ENCODE assay signal across 8 mouse cellular contexts in the genomic region with DNA sequence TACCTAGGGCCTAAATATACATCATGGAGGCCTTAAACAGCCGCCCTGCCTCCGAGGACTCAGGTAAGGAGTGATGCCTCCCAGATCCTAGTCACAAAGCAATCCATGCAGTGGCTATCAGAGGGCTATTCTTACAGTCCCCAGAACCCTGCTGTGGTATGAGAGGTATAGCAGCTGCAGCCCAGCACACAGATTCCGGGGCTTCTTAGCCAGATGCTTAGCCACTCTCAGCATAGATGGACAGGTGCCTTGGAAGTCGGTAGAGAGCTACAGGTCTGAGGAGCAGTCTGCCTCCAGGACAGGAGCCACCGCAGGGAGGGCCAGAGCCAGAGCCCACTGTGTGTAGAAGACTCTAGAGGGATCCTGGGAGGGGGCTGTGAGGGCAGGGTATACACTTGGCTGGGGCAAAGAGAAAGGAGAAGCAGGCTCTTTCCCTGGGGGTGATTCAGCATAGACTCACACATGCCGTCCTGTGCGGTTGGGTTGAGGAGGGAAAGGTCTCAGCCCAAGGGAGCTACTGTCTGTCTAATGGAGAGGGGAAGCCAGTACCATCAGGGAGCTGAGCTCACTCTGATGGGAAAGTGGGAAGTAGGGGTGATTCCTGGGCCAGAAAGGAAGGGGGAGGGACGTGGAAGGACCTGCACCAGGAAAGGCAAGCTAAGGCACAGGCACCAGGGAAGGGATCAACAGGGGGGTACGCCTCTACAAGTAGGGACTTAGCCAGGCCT. TPM values are rescaled to one million over a fixed set of nuclear protein-coding genes. Genes with fewer than 3 reads are reported as not detected.
DNase-seq lines count a peak whose midpoint lies in the region; ATAC-seq and TF ChIP-seq lines count a peak whose summit lies in the region.
"Had no signal": no experiment of that assay in that cellular context is flagged by ENCODE, and none has a peak within 500 bp of the region (broad histone marks: within the 10 kb centered on the region; RNA-seq: fewer than 3 reads in every experiment).

No protein-coding gene starts in this region.

- TF ChIP-seq POLR2A in bone marrow macrophage, adult 2 months (IDR thresholded peaks at IDR 0.05; ENCODE audit: borderline replicate concordance, low read depth, low read length), result no peak

- H3K4me1 ChIP-seq in kidney, postnatal 0 days (replicated peaks; ENCODE audit: insufficient read depth, low read length), result peaks cover 60% of the 10 kb centered on the region
- H3K4me1 ChIP-seq in bone marrow macrophage, adult 2 months (ENCODE audit: control insufficient read depth, insufficient read depth, low read length), result peaks cover 92% of the 10 kb centered on the region
- H3K4me1 ChIP-seq in heart, postnatal 0 days (ENCODE audit: control insufficient read depth, insufficient read depth), result peaks cover 74% of the 10 kb centered on the region
- H3K4me1 ChIP-seq in midbrain, embryonic 14.5 days (ENCODE audit: control insufficient read depth, insufficient read depth, low read length), result peaks cover 66% of the 10 kb centered on the region

- H3K4me3 ChIP-seq in kidney, postnatal 0 days (replicated peaks; ENCODE audit: low read depth, low read length), result no peak overlapping the region
- H3K4me3 ChIP-seq in bone marrow macrophage, adult 2 months (ENCODE audit: insufficient read depth, low read length), result no peak overlapping the region
- no peak overlapping the region for H3K4me3 ChIP-seq in heart, postnatal 0 days (ENCODE audit: low read depth, low read length)
- no peak overlapping the region for H3K4me3 ChIP-seq in midbrain, embryonic 14.5 days (replicated peaks; ENCODE audit: low read depth, low read length)
- H3K4me3 ChIP-seq: embryonic facial prominence, embryonic 15.5 days had no signal

- H3K9me3 ChIP-seq in kidney, postnatal 0 days (replicated peaks; ENCODE audit: low read length), result no peaks in the 10 kb centered on the region
- H3K9me3 ChIP-seq in heart, postnatal 0 days (replicated peaks; ENCODE audit: control insufficient read depth, low read length), result no peaks in the 10 kb centered on the region
- H3K9me3 ChIP-seq in midbrain, embryonic 14.5 days (ENCODE audit: control insufficient read depth, low read length), result no peaks in the 10 kb centered on the region
- H3K9me3 ChIP-seq: embryonic facial prominence, embryonic 15.5 days had no signal

- 0 out of 2 replicates have a peak overlapping the region, but pooled peaks have one; percentile 1 for H3K9ac ChIP-seq in kidney, postnatal 0 days (ENCODE audit: low read depth, low read length)
- peak overlapping the region; percentile 27 for H3K9ac ChIP-seq in heart, postnatal 0 days (replicated peaks; ENCODE audit: low read depth, low read length)
- no peak overlapping the region; the same call in 1 of the 2 replicates for H3K9ac ChIP-seq in midbrain, embryonic 14.5 days (replicated peaks; ENCODE audit: low read length)
- H3K9ac ChIP-seq: embryonic facial prominence, embryonic 15.5 days had no signal

- 63% methylated on average over 9 of the region's 9 CpGs for WGBS in kidney, postnatal 0 days
- 54% methylated on average over 9 of the region's 9 CpGs for WGBS in heart, postnatal 0 days
- whole genome bisulfite sequencing in midbrain, embryonic 14.5 days, result 77% methylated on average over 9 of the region's 9 CpGs

- no peaks in the 10 kb centered on the region for H3K27me3 ChIP-seq in kidney, postnatal 0 days (ENCODE audit: insufficient read depth, low read length)
- no peaks in the 10 kb centered on the region for H3K27me3 ChIP-seq in heart, postnatal 0 days (ENCODE audit: control insufficient read depth, insufficient read depth, low read length)
- H3K27me3 ChIP-seq in midbrain, embryonic 14.5 days (ENCODE audit: control insufficient read depth, insufficient read depth, low read length), result no peaks in the 10 kb centered on the region
- H3K27me3 ChIP-seq: embryonic facial prominence, embryonic 15.5 days had no signal

- no peak for ATAC-seq in kidney, postnatal 0 days (replicated peaks; ENCODE audit: low FRiP score, low read depth)
- ATAC-seq in heart, postnatal 0 days (ENCODE audit: insufficient read depth, low read depth), result no peak
- no peak for ATAC-seq in midbrain, embryonic 14.5 days (ENCODE audit: low FRiP score, low TSS enrichment)

- TF ChIP-seq EP300 in heart, postnatal 0 days (IDR thresholded peaks at IDR 0.05; ENCODE audit: low read depth), result no peak

- no peak for TF ChIP-seq CTCF in kidney, postnatal 0 days (IDR thresholded peaks at IDR 0.05; ENCODE audit: low read depth)
- TF ChIP-seq CTCF in bone marrow macrophage, adult 2 months (IDR thresholded peaks at IDR 0.05; ENCODE audit: low read depth, low read length), result no peak
- TF ChIP-seq CTCF in heart, postnatal 0 days (IDR thresholded peaks at IDR 0.05; ENCODE audit: low read depth), result no peak

- DNase-seq in kidney, postnatal 0 days (ENCODE audit: low spot score), result no peak
- DNase-seq in kidney, postnatal 36 days, result no peak
- no peak for DNase-seq in heart, postnatal 0 days (ENCODE audit: low spot score)
- no peak for DNase-seq in midbrain, embryonic 14.5 days
- DNase-seq in layer of hippocampus, adult 9-10 months (ENCODE audit: low spot score), result no peak
- no peak for DNase-seq in kidney, adult 9 months

- H3K36me3 ChIP-seq in kidney, postnatal 0 days (ENCODE audit: insufficient read depth, low read length), result no peaks in the 10 kb centered on the region
- no peaks in the 10 kb centered on the region for H3K36me3 ChIP-seq in heart, postnatal 0 days (replicated peaks; ENCODE audit: control insufficient read depth, insufficient read depth, low read length)
- no peaks in the 10 kb centered on the region for H3K36me3 ChIP-seq in midbrain, embryonic 14.5 days (ENCODE audit: control insufficient read depth, insufficient read depth, low read length)
- H3K36me3 ChIP-seq: embryonic facial prominence, embryonic 15.5 days had no signal

- H3K4me2 ChIP-seq in kidney, postnatal 0 days (ENCODE audit: low read length), result no peak overlapping the region
- no peak overlapping the region for H3K4me2 ChIP-seq in heart, postnatal 0 days (ENCODE audit: low read depth, low read length)
- H3K4me2 ChIP-seq in midbrain, embryonic 14.5 days (ENCODE audit: low read length), result no peak overlapping the region
- H3K4me2 ChIP-seq: embryonic facial prominence, embryonic 15.5 days had no signal

- H3K27ac ChIP-seq in kidney, postnatal 0 days, result peak overlapping the region; percentile 78
- H3K27ac ChIP-seq in bone marrow macrophage, adult 2 months (ENCODE audit: insufficient read depth, low read depth, low read length), result peak overlapping the region; percentile 52
- H3K27ac ChIP-seq in heart, postnatal 0 days (ENCODE audit: low read depth), result peak overlapping the region; percentile 93
- peak overlapping the region; percentile 42 for H3K27ac ChIP-seq in midbrain, embryonic 14.5 days (replicated peaks; ENCODE audit: low read depth, low read length)

RNA-seq across cellular contexts. Expression of a gene that starts 27.9 kb away (rescaled TPM):
- polyA plus RNA-seq in kidney, postnatal 0 days (2015; fragmentation: Nextera tagmentation; extraction: Ambion mirVana), result 25.0 and 26.6 TPM in 2 replicates
- polyA plus RNA-seq in bone marrow macrophage, adult 2 months (2012; ENCODE audit: insufficient read depth, insufficient read length, missing spikeins), result 78.1 and 99.2 TPM in 2 replicates
- total RNA-seq in heart, postnatal 0 days (2014; rRNA removed; ENCODE audit: low replicate concordance), result 41.0 and 47.8 TPM in 2 replicates
- 12.4 and 13.8 TPM in 2 replicates for polyA plus RNA-seq in heart, postnatal 0 days (2015; fragmentation: Nextera tagmentation; extraction: Ambion mirVana)
- 73.1 and 91.0 TPM in 2 replicates for polyA plus RNA-seq in midbrain, embryonic 14.5 days (2014; fragmentation: Nextera tagmentation; extraction: Ambion mirVana)

Comparison
In these comparisons a context has a peak if more than half of its experiments do, and no peak if none do; other contexts are left out.
1. H3K27ac ChIP-seq: peak in every context shown above with its lines; median percentile 93 in heart, postnatal 0 days; 78 in kidney, postnatal 0 days; 52 in bone marrow macrophage, adult 2 months; 42 in midbrain, embryonic 14.5 days.